In the genomic region with DNA sequence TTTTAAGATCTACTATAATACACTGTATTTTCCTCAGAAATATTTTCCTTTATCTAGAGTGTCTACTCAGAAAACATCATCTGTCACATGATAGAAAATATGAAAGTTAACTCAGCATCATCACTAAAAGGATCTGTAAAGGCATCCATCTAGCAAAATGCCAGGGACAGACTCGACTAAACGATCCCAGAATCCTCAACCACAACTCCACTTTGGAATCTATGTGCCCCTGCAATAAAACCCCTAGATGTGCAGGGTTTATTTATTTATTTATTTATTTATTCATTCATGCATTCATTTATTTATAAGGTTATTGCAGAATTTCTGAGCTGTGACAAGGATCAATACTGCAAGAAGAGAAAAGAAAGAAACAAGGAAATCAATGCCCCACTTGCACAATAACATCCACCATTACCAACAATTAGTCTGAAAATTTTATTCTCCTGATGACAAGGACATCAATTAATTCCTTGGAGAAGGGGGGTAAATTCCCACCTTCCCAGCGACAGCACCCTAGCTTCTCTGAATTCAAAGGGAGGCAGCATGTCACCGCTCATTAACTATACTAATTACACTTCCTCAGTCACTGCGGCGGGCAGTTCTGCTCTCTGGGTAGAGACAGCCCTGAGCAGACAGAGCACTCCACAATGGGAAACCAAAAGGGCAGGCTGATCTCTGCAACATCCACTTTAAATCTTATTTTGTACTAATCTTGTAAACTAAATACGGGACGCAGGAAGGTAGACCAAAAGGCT, we compare ENCODE assay signal across 18 mouse cellular contexts.
DNase-seq lines count a peak whose midpoint lies in the region; ATAC-seq and TF ChIP-seq lines count a peak whose summit lies in the region.
"Had no signal": no experiment of that assay in that cellular context is flagged by ENCODE, and none has a peak within 500 bp of the region (broad histone marks: within the 10 kb centered on the region; RNA-seq: fewer than 3 reads in every experiment).

No protein-coding gene starts in this region.

- H3K4me2 ChIP-seq in embryonic facial prominence, embryonic 11.5 days (ENCODE audit: low read depth, low read length): no peak overlapping the region
- H3K4me2 ChIP-seq in midbrain, embryonic 12.5 days (replicated peaks): no peak overlapping the region
- no peak overlapping the region for H3K4me2 ChIP-seq in forebrain, postnatal 0 days (ENCODE audit: low read depth)
- H3K4me2 ChIP-seq in neural tube, embryonic 14.5 days (ENCODE audit: low read depth, low read length): 0 out of 2 replicates have a peak overlapping the region, but pooled peaks have one; percentile 2
- H3K4me2 ChIP-seq: embryonic facial prominence, embryonic 13.5 days; intestine, embryonic 15.5 days; limb, embryonic 13.5 days; liver, embryonic 15.5 days had no signal

- H3K27ac ChIP-seq in embryonic facial prominence, embryonic 11.5 days (replicated peaks; ENCODE audit: low read depth, low read length): no peak overlapping the region
- H3K27ac ChIP-seq in embryonic facial prominence, embryonic 10.5 days (replicated peaks): no peak overlapping the region
- no peak overlapping the region for H3K27ac ChIP-seq in midbrain, embryonic 12.5 days (replicated peaks)
- no peak overlapping the region for H3K27ac ChIP-seq in midbrain, embryonic 10.5 days (replicated peaks)
- H3K27ac ChIP-seq in forebrain, postnatal 0 days (ENCODE audit: low read depth, low read length): no peak overlapping the region
- H3K27ac ChIP-seq in neural tube, embryonic 14.5 days (ENCODE audit: low read depth, low read length): peak overlapping the region; percentile 62
- H3K27ac ChIP-seq: embryonic facial prominence, embryonic 13.5 days; intestine, embryonic 15.5 days; limb, embryonic 13.5 days; liver, embryonic 15.5 days had no signal

- no peak overlapping the region for H3K4me3 ChIP-seq in embryonic facial prominence, embryonic 11.5 days (ENCODE audit: low read depth, low read length)
- H3K4me3 ChIP-seq in embryonic facial prominence, embryonic 10.5 days: no peak overlapping the region
- H3K4me3 ChIP-seq in midbrain, embryonic 12.5 days: no peak overlapping the region
- H3K4me3 ChIP-seq in midbrain, embryonic 10.5 days: no peak overlapping the region
- H3K4me3 ChIP-seq in forebrain, postnatal 0 days (ENCODE audit: low read depth, low read length): no peak overlapping the region
- no peak overlapping the region for H3K4me3 ChIP-seq in neural tube, embryonic 14.5 days (ENCODE audit: low read depth, low read length)
- H3K4me3 ChIP-seq: embryonic facial prominence, embryonic 13.5 days; intestine, embryonic 15.5 days; limb, embryonic 13.5 days; liver, embryonic 15.5 days had no signal

- 0 out of 2 replicates have a peak, but pooled peaks have one; percentile 62 for ATAC-seq in embryonic facial prominence, embryonic 11.5 days (replicated peaks; ENCODE audit: insufficient number of reproducible peaks, low FRiP score, low TSS enrichment, low read depth)
- peak; percentile 83 for ATAC-seq in midbrain, embryonic 12.5 days (ENCODE audit: low FRiP score, low read depth)
- ATAC-seq in forebrain, postnatal 0 days: peak; percentile 70; the same call in 1 of the 2 replicates
- ATAC-seq in neural tube, embryonic 14.5 days (ENCODE audit: low read depth): peak; percentile 83
- ATAC-seq: activated CD4-positive, CD25-positive, alpha-beta regulatory T cell, adult 4 months; intestine, embryonic 15.5 days had no signal

- no peaks in the 10 kb centered on the region for H3K9me3 ChIP-seq in embryonic facial prominence, embryonic 11.5 days (replicated peaks; ENCODE audit: control insufficient read depth, low read length)
- no peaks in the 10 kb centered on the region for H3K9me3 ChIP-seq in embryonic facial prominence, embryonic 10.5 days
- H3K9me3 ChIP-seq in midbrain, embryonic 12.5 days: no peaks in the 10 kb centered on the region
- no peaks in the 10 kb centered on the region for H3K9me3 ChIP-seq in midbrain, embryonic 10.5 days (replicated peaks)
- no peaks in the 10 kb centered on the region for H3K9me3 ChIP-seq in forebrain, postnatal 0 days (ENCODE audit: low read length)
- no peaks in the 10 kb centered on the region for H3K9me3 ChIP-seq in neural tube, embryonic 14.5 days (ENCODE audit: control insufficient read depth, low read length)
- H3K9me3 ChIP-seq: embryonic facial prominence, embryonic 13.5 days; intestine, embryonic 15.5 days; limb, embryonic 13.5 days; liver, embryonic 15.5 days had no signal

- H3K4me1 ChIP-seq in embryonic facial prominence, embryonic 11.5 days (ENCODE audit: control insufficient read depth, insufficient read depth, low read length): no peaks in the 10 kb centered on the region
- no peaks in the 10 kb centered on the region for H3K4me1 ChIP-seq in embryonic facial prominence, embryonic 10.5 days
- H3K4me1 ChIP-seq in midbrain, embryonic 12.5 days: 0 out of 2 replicates have a peak, but pooled peaks cover 2% of the 10 kb centered on the region
- H3K4me1 ChIP-seq in midbrain, embryonic 10.5 days: peaks cover 11% of the 10 kb centered on the region; the same call in 1 of the 2 replicates
- H3K4me1 ChIP-seq in forebrain, postnatal 0 days (ENCODE audit: insufficient read depth): no peaks in the 10 kb centered on the region
- peaks cover 5% of the 10 kb centered on the region; the same call in 1 of the 2 replicates for H3K4me1 ChIP-seq in neural tube, embryonic 14.5 days (ENCODE audit: control insufficient read depth, insufficient read depth, low read length)
- H3K4me1 ChIP-seq: embryonic facial prominence, embryonic 13.5 days; intestine, embryonic 15.5 days; limb, embryonic 13.5 days; liver, embryonic 15.5 days had no signal

- H3K9ac ChIP-seq in embryonic facial prominence, embryonic 11.5 days (replicated peaks; ENCODE audit: low read length): no peak overlapping the region
- no peak overlapping the region for H3K9ac ChIP-seq in midbrain, embryonic 12.5 days (replicated peaks)
- H3K9ac ChIP-seq in forebrain, postnatal 0 days: no peak overlapping the region
- no peak overlapping the region for H3K9ac ChIP-seq in neural tube, embryonic 14.5 days (replicated peaks; ENCODE audit: low read depth, low read length)
- H3K9ac ChIP-seq: embryonic facial prominence, embryonic 13.5 days; intestine, embryonic 15.5 days; limb, embryonic 13.5 days; liver, embryonic 15.5 days had no signal

- no peak for TF ChIP-seq CTCF in forebrain, postnatal 0 days (IDR thresholded peaks at IDR 0.05; ENCODE audit: low read depth)

- WGBS in embryonic facial prominence, embryonic 11.5 days: 57% methylated on average over 8 of the region's 8 CpGs
- WGBS in embryonic facial prominence, embryonic 10.5 days: 57% methylated on average over 8 of the region's 8 CpGs
- 57% methylated on average over 8 of the region's 8 CpGs for WGBS in midbrain, embryonic 12.5 days
- WGBS in midbrain, embryonic 10.5 days: 69% methylated on average over 8 of the region's 8 CpGs
- 20% methylated on average over 8 of the region's 8 CpGs for WGBS in forebrain, postnatal 0 days
- WGBS in neural tube, embryonic 14.5 days: 38% methylated on average over 8 of the region's 8 CpGs

- DNase-seq in embryonic facial prominence, embryonic 11.5 days (ENCODE audit: low spot score): peak; percentile 28
- DNase-seq in embryonic facial prominence, embryonic 10.5 days (ENCODE audit: low spot score): no peak
- DNase-seq in midbrain, embryonic 10.5 days (ENCODE audit: low spot score): no peak
- DNase-seq in forebrain, postnatal 0 days: no peak
- DNase-seq in ovary, adult 18-20 months (ENCODE audit: low spot score): no peak
- no peak for DNase-seq in lung, adult 18-20 months
- DNase-seq: cerebellum, adult 11 months; gastrocnemius, postnatal 14 days; heart, postnatal 10 days; lung, postnatal 14 days; right cerebral cortex, postnatal 14 days had no signal

- H3K27me3 ChIP-seq in embryonic facial prominence, embryonic 11.5 days (ENCODE audit: control insufficient read depth, insufficient read depth, low read length): no peaks in the 10 kb centered on the region
- no peaks in the 10 kb centered on the region for H3K27me3 ChIP-seq in embryonic facial prominence, embryonic 10.5 days (replicated peaks; ENCODE audit: low read depth, poor library complexity, severe bottlenecking)
- no peaks in the 10 kb centered on the region for H3K27me3 ChIP-seq in midbrain, embryonic 12.5 days
- H3K27me3 ChIP-seq in midbrain, embryonic 10.5 days (ENCODE audit: low read depth, poor library complexity, severe bottlenecking): no peaks in the 10 kb centered on the region
- H3K27me3 ChIP-seq in forebrain, postnatal 0 days (ENCODE audit: insufficient read depth, low read length): no peaks in the 10 kb centered on the region
- no peaks in the 10 kb centered on the region for H3K27me3 ChIP-seq in neural tube, embryonic 14.5 days (ENCODE audit: control insufficient read depth, insufficient read depth, low read length)
- H3K27me3 ChIP-seq: embryonic facial prominence, embryonic 13.5 days; intestine, embryonic 15.5 days; limb, embryonic 13.5 days; liver, embryonic 15.5 days had no signal

- no peaks in the 10 kb centered on the region for H3K36me3 ChIP-seq in embryonic facial prominence, embryonic 11.5 days (replicated peaks; ENCODE audit: control insufficient read depth, insufficient read depth, low read depth, low read length)
- no peaks in the 10 kb centered on the region for H3K36me3 ChIP-seq in embryonic facial prominence, embryonic 10.5 days (replicated peaks)
- no peaks in the 10 kb centered on the region for H3K36me3 ChIP-seq in midbrain, embryonic 12.5 days
- H3K36me3 ChIP-seq in midbrain, embryonic 10.5 days: no peaks in the 10 kb centered on the region
- H3K36me3 ChIP-seq in forebrain, postnatal 0 days (ENCODE audit: insufficient read depth): no peaks in the 10 kb centered on the region
- no peaks in the 10 kb centered on the region for H3K36me3 ChIP-seq in neural tube, embryonic 14.5 days (ENCODE audit: control insufficient read depth, insufficient read depth, low read length)
- H3K36me3 ChIP-seq: intestine, embryonic 15.5 days; liver, embryonic 15.5 days had no signal
